Mouse (Mus musculus) stomach, embryonic 16.5 days (tissue): ENCODE results near the gene 4921511M17Rik. TPM values are rescaled to one million over a fixed set of nuclear protein-coding genes. Genes with fewer than 3 reads are reported as not detected.
"Not testable (repeated sequence)": the region's sequence is repeated elsewhere in the genome, so short reads cannot be mapped to it uniquely, and the experiment has no call there.

Experiments
- ATAC-seq: fragments of 200-750 bp; cut with Nextera tagmentation; 2 replicates; pipeline ENCODE4 v1.8.0; 2017; ENCODE audit warnings: moderate number of reproducible peaks, moderate TSS enrichment; ENCODE audit not compliant: insufficient read depth, low FRiP score
- H3K27ac ChIP-seq: fragments of 300-500 bp; sonication (generic); 2 replicates; pipeline ENCODE4 v1.5.1; 2014; ENCODE audit warnings: low read length
- H3K27me3 ChIP-seq: fragments of 300-500 bp; sonication (generic); 2 replicates; pipeline ENCODE4 v1.6.1; 2014; ENCODE audit warnings: low read length, control low read depth, mixed read lengths; ENCODE audit not compliant: control insufficient read depth, insufficient read depth
- H3K36me3 ChIP-seq: fragments of 300-500 bp; sonication (generic); 2 replicates; pipeline ENCODE4 v1.6.1; 2014; ENCODE audit warnings: low read length; ENCODE audit not compliant: control insufficient read depth, insufficient read depth
- H3K4me1 ChIP-seq: fragments of 300-500 bp; sonication (generic); 2 replicates; pipeline ENCODE4 v1.6.1; 2014; ENCODE audit warnings: low read length, control low read depth, mixed read lengths; ENCODE audit not compliant: control insufficient read depth, insufficient read depth
- H3K4me2 ChIP-seq: fragments of 300-500 bp; sonication (generic); 2 replicates; pipeline ENCODE4 v1.6.1; 2014; ENCODE audit warnings: low read depth, low read length, mixed read lengths
- H3K4me3 ChIP-seq: fragments of 300-500 bp; sonication (generic); replicated peaks from 2 replicates; pipeline ENCODE4 v1.5.1; 2014; ENCODE audit warnings: mild to moderate bottlenecking, low read length
- H3K9ac ChIP-seq: fragments of 300-500 bp; sonication (generic); 2 replicates; pipeline ENCODE4 v1.6.1; 2014; ENCODE audit warnings: low read length
- H3K9me3 ChIP-seq: fragments of 300-500 bp; sonication (generic); replicated peaks from 2 replicates; pipeline ENCODE4 v1.6.1; 2016; ENCODE audit warnings: low read length, control low read depth; ENCODE audit not compliant: control insufficient read depth
- WGBS: fragments of 180-500 bp; shearing (Covaris S2); extraction: QIAGEN DNeasy Blood & Tissue Kit; methylation state at CpG from one replicate; pipeline ENCODE4 v1.1.7; 2014; 5-methylcytosine and 5-hydroxymethylcytosine counted together
- polyA plus RNA-seq: library from polyadenylated mRNA; unstranded; fragments of >200 nt; fragmentation: Nextera tagmentation; extraction: Ambion mirVana; gene quantifications from 2 replicates; pipeline ENCODE4 v1.2.1, GENCODE M21; 2015

The 4921511M17Rik gene
- polyA plus RNA-seq: not detected in 2 replicates

DNA sequence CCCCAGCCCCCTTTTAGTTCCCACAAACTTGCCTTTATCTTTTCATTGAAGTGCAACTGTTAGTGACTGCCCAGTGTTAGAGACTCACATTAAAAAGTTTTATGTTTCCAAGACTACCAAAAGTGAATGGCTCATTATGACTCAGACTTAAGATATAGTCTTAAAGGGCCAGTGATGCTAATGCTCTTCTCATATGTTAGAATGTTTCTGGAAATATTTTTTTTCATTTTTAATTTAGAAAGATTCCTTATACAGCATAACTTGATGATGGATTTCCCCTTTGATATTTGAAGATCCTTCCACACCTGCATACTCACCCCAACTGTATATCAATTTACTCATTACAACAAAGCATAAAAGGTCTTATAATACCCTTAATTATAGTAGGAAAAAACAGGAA is at the start of gene 4921511M17Rik:
Gene 4921511M17Rik (minus strand): TSS at position 101 of the 400 bp plus-strand sequence.
- not testable (repeated sequence) for H3K9me3 ChIP-seq, H3K36me3 ChIP-seq, H3K27ac ChIP-seq, ATAC-seq, H3K9ac ChIP-seq, H3K4me3 ChIP-seq, H3K27me3 ChIP-seq, H3K4me2 ChIP-seq, H3K4me1 ChIP-seq

DNA sequence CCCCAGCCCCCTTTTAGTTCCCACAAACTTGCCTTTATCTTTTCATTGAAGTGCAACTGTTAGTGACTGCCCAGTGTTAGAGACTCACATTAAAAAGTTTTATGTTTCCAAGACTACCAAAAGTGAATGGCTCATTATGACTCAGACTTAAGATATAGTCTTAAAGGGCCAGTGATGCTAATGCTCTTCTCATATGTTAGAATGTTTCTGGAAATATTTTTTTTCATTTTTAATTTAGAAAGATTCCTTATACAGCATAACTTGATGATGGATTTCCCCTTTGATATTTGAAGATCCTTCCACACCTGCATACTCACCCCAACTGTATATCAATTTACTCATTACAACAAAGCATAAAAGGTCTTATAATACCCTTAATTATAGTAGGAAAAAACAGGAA is 21.3 kb upstream of the 4921511M17Rik start, which contains the start of gene Gm10057:
Gene Gm10057 (minus strand): TSS at position 101 of the 400 bp plus-strand sequence.
- not testable (repeated sequence) for H3K27me3 ChIP-seq, H3K36me3 ChIP-seq, H3K4me2 ChIP-seq, H3K4me1 ChIP-seq, H3K4me3 ChIP-seq, ATAC-seq, H3K9me3 ChIP-seq, H3K27ac ChIP-seq, H3K9ac ChIP-seq

DNA sequence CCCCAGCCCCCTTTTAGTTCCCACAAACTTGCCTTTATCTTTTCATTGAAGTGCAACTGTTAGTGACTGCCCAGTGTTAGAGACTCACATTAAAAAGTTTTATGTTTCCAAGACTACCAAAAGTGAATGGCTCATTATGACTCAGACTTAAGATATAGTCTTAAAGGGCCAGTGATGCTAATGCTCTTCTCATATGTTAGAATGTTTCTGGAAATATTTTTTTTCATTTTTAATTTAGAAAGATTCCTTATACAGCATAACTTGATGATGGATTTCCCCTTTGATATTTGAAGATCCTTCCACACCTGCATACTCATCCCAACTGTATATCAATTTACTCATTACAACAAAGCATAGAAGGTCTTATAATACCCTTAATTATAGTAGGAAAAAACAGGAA is 21.1 kb downstream of the 4921511M17Rik start, which contains the start of gene Samt1:
Gene Samt1 (minus strand): TSS at position 101 of the 400 bp plus-strand sequence.
- ATAC-seq, H3K9ac ChIP-seq, H3K4me3 ChIP-seq, H3K9me3 ChIP-seq, H3K36me3 ChIP-seq, H3K27ac ChIP-seq, H3K4me1 ChIP-seq, H3K4me2 ChIP-seq, H3K27me3 ChIP-seq: not testable (repeated sequence)

DNA sequence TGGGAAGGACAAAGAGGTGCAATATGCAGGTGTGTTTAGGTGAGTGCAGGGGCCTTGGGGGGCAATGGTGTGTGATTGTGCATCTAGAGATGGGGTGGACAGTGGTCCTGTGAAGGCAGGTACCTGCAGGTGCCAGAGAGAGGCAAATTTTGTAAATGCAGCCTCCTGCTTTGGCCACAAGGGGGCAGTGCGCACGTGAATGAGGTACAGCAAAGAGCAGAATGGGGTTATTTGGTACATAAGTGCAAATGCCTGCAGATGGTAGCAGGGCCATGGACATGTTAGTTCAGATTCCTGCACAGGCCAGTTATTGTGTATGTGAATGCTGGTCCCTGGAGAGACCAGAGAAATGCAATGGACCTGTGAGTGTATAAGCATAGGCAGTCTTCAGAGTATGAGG is 56.7 kb downstream of the 4921511M17Rik start:
- H3K27me3 ChIP-seq, H3K4me2 ChIP-seq, H3K4me3 ChIP-seq, H3K4me1 ChIP-seq, H3K27ac ChIP-seq, H3K36me3 ChIP-seq, ATAC-seq, H3K9ac ChIP-seq, H3K9me3 ChIP-seq: not testable (repeated sequence)
- no CpG with 5 or more reads among the region's 2 CpGs for WGBS

DNA sequence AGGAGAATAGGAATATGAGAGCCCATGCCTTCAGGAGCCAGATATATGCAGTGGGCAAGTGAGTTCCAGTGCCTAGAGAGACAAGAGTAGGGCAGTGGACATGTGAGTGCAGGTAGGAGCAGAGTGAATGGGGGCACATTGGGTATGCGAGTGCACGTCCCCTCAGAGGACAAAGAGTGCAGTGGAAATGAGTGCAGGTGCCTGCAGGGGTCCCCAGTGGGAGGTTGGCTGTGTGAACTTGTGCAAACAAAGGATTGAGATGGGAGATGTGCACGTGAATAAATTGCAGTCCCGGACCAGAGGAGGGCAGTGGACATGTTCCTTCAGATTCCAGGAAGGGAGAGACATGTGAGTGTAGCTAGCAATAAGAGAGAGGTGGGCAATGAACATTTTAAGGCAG is 57.2 kb downstream of the 4921511M17Rik start:
- 37% methylated on average over 4 of the region's 4 CpGs for WGBS
- not testable (repeated sequence) for ATAC-seq, H3K9ac ChIP-seq, H3K4me1 ChIP-seq, H3K27me3 ChIP-seq, H3K4me3 ChIP-seq, H3K27ac ChIP-seq, H3K36me3 ChIP-seq, H3K4me2 ChIP-seq, H3K9me3 ChIP-seq

DNA sequence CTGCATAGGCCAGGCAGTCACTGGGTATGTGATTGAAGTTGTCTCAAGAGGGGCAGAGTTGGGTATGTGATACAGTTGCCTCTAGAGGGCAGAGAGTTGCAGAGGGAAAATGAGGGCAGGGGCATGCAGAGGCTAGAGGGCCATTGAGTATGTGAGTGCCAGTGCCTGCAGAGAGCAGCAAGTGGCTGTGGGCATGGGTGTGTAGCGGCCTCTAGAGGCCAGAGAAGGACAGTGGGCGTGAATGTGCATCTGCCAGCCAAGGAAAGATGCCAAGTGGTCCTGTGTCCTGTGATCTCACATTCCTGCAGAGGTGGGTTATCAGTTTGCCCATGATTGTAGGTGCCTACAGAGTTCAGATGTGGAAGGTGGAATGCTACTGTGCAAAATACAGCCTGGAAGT is 59.2 kb downstream of the 4921511M17Rik start:
- no peak for ATAC-seq
- Histone ChIP-seq H3K9ac (no peak overlapping the region), H3K9me3 (no peaks in the 10 kb centered on the region), H3K4me3 (no peak overlapping the region), H3K36me3 (no peaks in the 10 kb centered on the region), H3K27me3 (no peaks in the 10 kb centered on the region), H3K27ac (no peak overlapping the region), H3K4me1 (no peaks in the 10 kb centered on the region), H3K4me2 (no peak overlapping the region)
- WGBS: 15% methylated on average over 2 of the region's 2 CpGs

Other genes with a start within 250 kb of the 4921511M17Rik start
- 10.3 and 10.9 TPM in 2 replicates for gene Spin2c, start 201.6 kb downstream of the 4921511M17Rik start, polyA plus RNA-seq
- not detected in 2 replicates for gene Samt1, start 21.2 kb downstream of the 4921511M17Rik start, polyA plus RNA-seq
- gene Gm10057, start 21.2 kb upstream of the 4921511M17Rik start, polyA plus RNA-seq: not detected in 2 replicates
- gene Gm15140, start 86.9 kb upstream of the 4921511M17Rik start, polyA plus RNA-seq: not detected in 2 replicates